Mouse (Mus musculus): Measurements from ENCODE around the gene Rasl10b. TPM values are rescaled to one million over a fixed set of nuclear protein-coding genes. Genes with fewer than 3 reads are reported as not detected.

Rasl10b gene
- polyA plus RNA-seq, 1 experiment: 1.1 TPM

- Histone ChIP-seq H3K27ac (ENCODE audit: insufficient read depth, low read length) (no peak overlapping the region), H3K4me1 (ENCODE audit: control insufficient read depth, insufficient read depth, low read length) (no peaks in the 10 kb centered on the region), H3K9ac (ENCODE audit: low read depth, poor library complexity, severe bottlenecking) (no peak overlapping the region), H3K9me3 (replicated peaks; ENCODE audit: control insufficient read depth, insufficient read depth, low read length, poor library complexity, severe bottlenecking) (0 out of 2 replicates have a peak, but pooled peaks cover 3% of the 10 kb centered on the region), H3K36me3 (ENCODE audit: control insufficient read depth, insufficient read depth, low read length, poor library complexity, severe bottlenecking) (no peaks in the 10 kb centered on the region; the same call in none of the 2 replicates), H3K4me3 (ENCODE audit: low read depth, low read length) (no peak overlapping the region), H3K27me3 (ENCODE audit: control insufficient read depth, insufficient read depth, low read length, poor library complexity, severe bottlenecking) (no peaks in the 10 kb centered on the region)
- TF ChIP-seq CTCF (IDR thresholded peaks at IDR 0.05; ENCODE audit: low read depth, low read length): no peak
- no peak for TF ChIP-seq EP300 (IDR thresholded peaks at IDR 0.05; ENCODE audit: insufficient read depth, low read depth, low read length)
- no peak for TF ChIP-seq POLR2A (IDR thresholded peaks at IDR 0.05; ENCODE audit: insufficient read depth, low read length)
Observed at GRCm38 (mm10) chr11:83383532-83383887, 25.4 kb upstream of the Rasl10b start.

GRCm38 (mm10) chr11:83393062-83393461, 15.9 kb upstream of the Rasl10b start:
- H3K36me3 ChIP-seq (ENCODE audit: control insufficient read depth, insufficient read depth, low read length, poor library complexity, severe bottlenecking): peaks cover 24% of the 10 kb centered on the region
- H3K9ac ChIP-seq (ENCODE audit: low read depth, poor library complexity, severe bottlenecking): no peak overlapping the region
- TF ChIP-seq POLR2A (IDR thresholded peaks at IDR 0.05; ENCODE audit: insufficient read depth, low read length): no peak
- no peak for TF ChIP-seq CTCF (IDR thresholded peaks at IDR 0.05; ENCODE audit: low read depth, low read length)
- no peak for TF ChIP-seq EP300 (IDR thresholded peaks at IDR 0.05; ENCODE audit: insufficient read depth, low read depth, low read length)
- H3K4me1 ChIP-seq (ENCODE audit: control insufficient read depth, insufficient read depth, low read length): no peaks in the 10 kb centered on the region
- H3K27ac ChIP-seq (ENCODE audit: insufficient read depth, low read length): no peak overlapping the region
- no peaks in the 10 kb centered on the region for H3K27me3 ChIP-seq (ENCODE audit: control insufficient read depth, insufficient read depth, low read length, poor library complexity, severe bottlenecking)
- no peaks in the 10 kb centered on the region; the same call in 1 of the 2 replicates for H3K9me3 ChIP-seq (replicated peaks; ENCODE audit: control insufficient read depth, insufficient read depth, low read length, poor library complexity, severe bottlenecking)
- no peak overlapping the region for H3K4me3 ChIP-seq (ENCODE audit: low read depth, low read length)

GRCm38 (mm10) chr11:83394802-83395439, 14.0 kb upstream of the Rasl10b start:
- H3K9me3 ChIP-seq (replicated peaks; ENCODE audit: control insufficient read depth, insufficient read depth, low read length, poor library complexity, severe bottlenecking): no peaks in the 10 kb centered on the region; the same call in 1 of the 2 replicates
- H3K36me3 ChIP-seq (ENCODE audit: control insufficient read depth, insufficient read depth, low read length, poor library complexity, severe bottlenecking): peaks cover 23% of the 10 kb centered on the region; the same call in 1 of the 2 replicates
- TF ChIP-seq POLR2A (IDR thresholded peaks at IDR 0.05; ENCODE audit: insufficient read depth, low read length) (no peak), CTCF (IDR thresholded peaks at IDR 0.05; ENCODE audit: low read depth, low read length) (no peak), EP300 (IDR thresholded peaks at IDR 0.05; ENCODE audit: insufficient read depth, low read depth, low read length) (no peak)

GRCm38 (mm10) chr11:83397626-83398025, 11.3 kb upstream of the Rasl10b start:
- H3K27ac ChIP-seq (ENCODE audit: insufficient read depth, low read length): no peak overlapping the region
- TF ChIP-seq CTCF (IDR thresholded peaks at IDR 0.05; ENCODE audit: low read depth, low read length) (no peak), EP300 (IDR thresholded peaks at IDR 0.05; ENCODE audit: insufficient read depth, low read depth, low read length) (no peak), POLR2A (IDR thresholded peaks at IDR 0.05; ENCODE audit: insufficient read depth, low read length) (no peak)
- no peak overlapping the region for H3K9ac ChIP-seq (ENCODE audit: low read depth, poor library complexity, severe bottlenecking)
- H3K4me1 ChIP-seq (ENCODE audit: control insufficient read depth, insufficient read depth, low read length): no peaks in the 10 kb centered on the region
- no peaks in the 10 kb centered on the region for H3K27me3 ChIP-seq (ENCODE audit: control insufficient read depth, insufficient read depth, low read length, poor library complexity, severe bottlenecking)
- H3K9me3 ChIP-seq (replicated peaks; ENCODE audit: control insufficient read depth, insufficient read depth, low read length, poor library complexity, severe bottlenecking): no peaks in the 10 kb centered on the region
- H3K4me3 ChIP-seq (ENCODE audit: low read depth, low read length): no peak overlapping the region
- peaks cover 23% of the 10 kb centered on the region; the same call in 1 of the 2 replicates for H3K36me3 ChIP-seq (ENCODE audit: control insufficient read depth, insufficient read depth, low read length, poor library complexity, severe bottlenecking)

More at GRCm38 (mm10) chr11:83394802-83395439, 14.0 kb upstream of the Rasl10b start:
- no peak overlapping the region for H3K9ac ChIP-seq (ENCODE audit: low read depth, poor library complexity, severe bottlenecking)
- no peaks in the 10 kb centered on the region for H3K27me3 ChIP-seq (ENCODE audit: control insufficient read depth, insufficient read depth, low read length, poor library complexity, severe bottlenecking)
- H3K4me3 ChIP-seq (ENCODE audit: low read depth, low read length): no peak overlapping the region
- no peak overlapping the region for H3K27ac ChIP-seq (ENCODE audit: insufficient read depth, low read length)
- H3K4me1 ChIP-seq (ENCODE audit: control insufficient read depth, insufficient read depth, low read length): no peaks in the 10 kb centered on the region

GRCm38 (mm10) chr11:83398724-83399123, 10.2 kb upstream of the Rasl10b start:
- TF ChIP-seq CTCF (IDR thresholded peaks at IDR 0.05; ENCODE audit: low read depth, low read length): no peak
- TF ChIP-seq EP300 (IDR thresholded peaks at IDR 0.05; ENCODE audit: insufficient read depth, low read depth, low read length): no peak
- no peak for TF ChIP-seq POLR2A (IDR thresholded peaks at IDR 0.05; ENCODE audit: insufficient read depth, low read length)
- H3K27me3 ChIP-seq (ENCODE audit: control insufficient read depth, insufficient read depth, low read length, poor library complexity, severe bottlenecking): no peaks in the 10 kb centered on the region
- H3K27ac ChIP-seq (ENCODE audit: insufficient read depth, low read length): no peak overlapping the region
- no peak overlapping the region for H3K9ac ChIP-seq (ENCODE audit: low read depth, poor library complexity, severe bottlenecking)
- peaks cover 2% of the 10 kb centered on the region for H3K4me1 ChIP-seq (ENCODE audit: control insufficient read depth, insufficient read depth, low read length)
- H3K9me3 ChIP-seq (replicated peaks; ENCODE audit: control insufficient read depth, insufficient read depth, low read length, poor library complexity, severe bottlenecking): no peaks in the 10 kb centered on the region
- H3K36me3 ChIP-seq (ENCODE audit: control insufficient read depth, insufficient read depth, low read length, poor library complexity, severe bottlenecking): peaks cover 18% of the 10 kb centered on the region; the same call in 1 of the 2 replicates
- no peak overlapping the region for H3K4me3 ChIP-seq (ENCODE audit: low read depth, low read length)

GRCm38 (mm10) chr11:83403787-83404186, 5.2 kb upstream of the Rasl10b start:
- H3K9me3 ChIP-seq (replicated peaks; ENCODE audit: control insufficient read depth, insufficient read depth, low read length, poor library complexity, severe bottlenecking): no peaks in the 10 kb centered on the region
- H3K4me1 ChIP-seq (ENCODE audit: control insufficient read depth, insufficient read depth, low read length): peaks cover 2% of the 10 kb centered on the region
- no peak overlapping the region for H3K4me3 ChIP-seq (ENCODE audit: low read depth, low read length)
- H3K36me3 ChIP-seq (ENCODE audit: control insufficient read depth, insufficient read depth, low read length, poor library complexity, severe bottlenecking): peaks cover 4% of the 10 kb centered on the region; the same call in 1 of the 2 replicates
- H3K9ac ChIP-seq (ENCODE audit: low read depth, poor library complexity, severe bottlenecking): no peak overlapping the region
- no peak for TF ChIP-seq EP300 (IDR thresholded peaks at IDR 0.05; ENCODE audit: insufficient read depth, low read depth, low read length)
- no peak for TF ChIP-seq CTCF (IDR thresholded peaks at IDR 0.05; ENCODE audit: low read depth, low read length)
- H3K27me3 ChIP-seq (ENCODE audit: control insufficient read depth, insufficient read depth, low read length, poor library complexity, severe bottlenecking): no peaks in the 10 kb centered on the region
- no peak overlapping the region for H3K27ac ChIP-seq (ENCODE audit: insufficient read depth, low read length)

Data from ES-Bruce4 (cell line).